Mouse (Mus musculus): ENCODE data around the gene Maml1.

GRCm38 (mm10) chr11:50225611-50226378 lies 66.3 kb downstream of the Maml1 start:
- TF ChIP-seq CTCF (IDR thresholded peaks at IDR 0.05) (no peak), EP300 (IDR thresholded peaks at IDR 0.05) (no peak)
